ENCODE assay signal across 9 mouse cellular contexts in the genomic region with DNA sequence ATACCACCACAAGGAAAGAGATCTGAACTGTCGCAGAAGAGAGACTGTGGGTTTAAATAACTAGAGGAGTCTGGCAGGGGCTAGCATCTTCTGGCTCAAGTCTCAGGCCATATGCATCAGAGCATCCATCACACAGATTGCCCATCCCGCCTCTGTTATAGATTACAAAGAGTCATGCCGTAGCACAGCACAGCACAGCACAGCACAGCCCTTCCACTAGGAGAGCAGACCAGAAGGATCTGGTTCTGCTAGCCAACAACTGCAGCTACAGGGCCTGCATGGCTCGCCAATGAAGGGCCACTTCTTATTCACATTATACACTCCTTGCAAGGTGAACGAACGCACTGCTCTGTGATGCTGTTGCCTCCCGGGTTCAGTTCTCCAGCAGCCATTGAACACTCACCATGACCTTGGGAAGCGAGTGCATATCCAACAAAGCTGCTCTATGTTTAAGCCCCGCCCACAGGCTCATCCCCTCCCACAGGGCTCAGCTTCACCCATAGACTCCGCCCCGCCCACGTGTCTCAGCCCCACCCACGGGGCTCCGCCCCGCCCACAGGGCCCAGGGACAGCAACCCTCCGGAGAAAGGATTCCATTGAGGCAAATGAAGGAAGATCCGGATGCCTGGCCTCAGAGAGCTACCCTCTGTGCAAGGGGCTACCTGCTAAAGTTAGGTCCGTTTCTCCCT. TPM values are rescaled to one million over a fixed set of nuclear protein-coding genes. Genes with fewer than 3 reads are reported as not detected.
DNase-seq lines count a peak whose midpoint lies in the region; ATAC-seq lines count a peak whose summit lies in the region.
"Had no signal": no experiment of that assay in that cellular context is flagged by ENCODE, and none has a peak within 500 bp of the region (broad histone marks: within the 10 kb centered on the region; RNA-seq: fewer than 3 reads in every experiment).

No protein-coding gene starts in this region.

- H3K4me2 ChIP-seq in liver, embryonic 11.5 days, result peak overlapping the region; percentile 30; the same call in 1 of the 2 replicates
- peak overlapping the region; percentile 24 for H3K4me2 ChIP-seq in neural tube, embryonic 15.5 days

- H3K27ac ChIP-seq in liver, embryonic 11.5 days (ENCODE audit: low read depth, low read length), result no peak overlapping the region
- no peak overlapping the region for H3K27ac ChIP-seq in neural tube, embryonic 15.5 days (replicated peaks)

- H3K9me3 ChIP-seq in liver, embryonic 11.5 days (ENCODE audit: control insufficient read depth, low read length), result no peaks in the 10 kb centered on the region
- H3K9me3 ChIP-seq in neural tube, embryonic 15.5 days (replicated peaks), result no peaks in the 10 kb centered on the region

- H3K36me3 ChIP-seq in liver, embryonic 11.5 days (ENCODE audit: control insufficient read depth, insufficient read depth, low read length), result no peaks in the 10 kb centered on the region
- H3K36me3 ChIP-seq in neural tube, embryonic 15.5 days, result no peaks in the 10 kb centered on the region

- peak; percentile 7 for DNase-seq in CD4-positive, CD25-positive, alpha-beta regulatory T cell, adult 2 months (ENCODE audit: low read depth, low spot score)
- DNase-seq in thymus, postnatal 14 days, result peak; percentile 9
- DNase-seq in thymus, postnatal 36 days, result no peak
- peak; percentile 20 for DNase-seq in hindlimb bud, embryonic 11.5 days (ENCODE audit: extremely low spot score, low read depth, low spot score)
- peak; percentile 71 for DNase-seq in liver, embryonic 11.5 days (ENCODE audit: low spot score)
- DNase-seq in frontal cortex, postnatal 36 days (ENCODE audit: low spot score in 2 of 2), result no peak

- 26% methylated on average over 18 of the region's 18 CpGs for WGBS in liver, embryonic 11.5 days
- WGBS in neural tube, embryonic 15.5 days, result 21% methylated on average over 18 of the region's 18 CpGs

- ATAC-seq in CD4-positive, CD25-positive, alpha-beta regulatory T cell, adult 4 months, result no peak
- peak; percentile 70 for ATAC-seq in liver, embryonic 11.5 days (replicated peaks; ENCODE audit: low FRiP score)
- no peak; the same call in 1 of the 2 replicates for ATAC-seq in neural tube, embryonic 15.5 days (ENCODE audit: low FRiP score)

- H3K4me1 ChIP-seq in liver, embryonic 11.5 days (replicated peaks; ENCODE audit: control insufficient read depth, insufficient read depth, low read length), result 0 out of 2 replicates have a peak, but pooled peaks cover 2% of the 10 kb centered on the region
- peaks cover 10% of the 10 kb centered on the region for H3K4me1 ChIP-seq in neural tube, embryonic 15.5 days

- H3K4me3 ChIP-seq in liver, embryonic 11.5 days (ENCODE audit: low read depth, low read length), result no peak overlapping the region
- no peak overlapping the region for H3K4me3 ChIP-seq in neural tube, embryonic 15.5 days (replicated peaks)
- H3K4me3 ChIP-seq: erythroblast, embryonic 14.5 days had no signal

- no peak overlapping the region for H3K9ac ChIP-seq in liver, embryonic 11.5 days (ENCODE audit: low read depth, low read length)
- H3K9ac ChIP-seq in neural tube, embryonic 15.5 days (replicated peaks), result no peak overlapping the region

- H3K27me3 ChIP-seq in liver, embryonic 11.5 days (replicated peaks; ENCODE audit: control insufficient read depth, insufficient read depth, low read length), result 0 out of 2 replicates have a peak, but pooled peaks cover 3% of the 10 kb centered on the region
- no peaks in the 10 kb centered on the region for H3K27me3 ChIP-seq in neural tube, embryonic 15.5 days (replicated peaks)

RNA-seq across cellular contexts. Expression of a gene that starts 28.5 kb away (rescaled TPM):
- under 1 TPM in 1 of 2 experiments, not detected in 1; 0.42 TPM for polyA plus RNA-seq in CD4-positive, CD25-positive, alpha-beta regulatory T cell, adult 4 months (2017; shearing (Covaris generic))
- 4.8 and 4.9 TPM in 2 replicates for polyA plus RNA-seq in liver, embryonic 11.5 days (2014; fragmentation: Nextera tagmentation; extraction: Ambion mirVana)
- polyA plus RNA-seq in neural tube, embryonic 15.5 days (2015; fragmentation: Nextera tagmentation; extraction: Ambion mirVana), result 12.4 and 12.7 TPM in 2 replicates
- polyA plus RNA-seq: erythroblast, embryonic 14.5 days had no signal

Comparison
In these comparisons a context has a peak if more than half of its experiments do, and no peak if none do; other contexts are left out.
1. DNase-seq: peak in CD4-positive, CD25-positive, alpha-beta regulatory T cell, adult 2 months (single experiment), thymus, postnatal 14 days (single experiment), hindlimb bud, embryonic 11.5 days (single experiment) and liver, embryonic 11.5 days (single experiment); none in thymus, postnatal 36 days (0 of 2) and frontal cortex, postnatal 36 days (0 of 2).